Mouse (Mus musculus) fat pad, adult 2 months (tissue): ENCODE results near the gene Parvg.
"Not testable (repeated sequence)": the region's sequence is repeated elsewhere in the genome, so short reads cannot be mapped to it uniquely, and the experiment has no call there.

Experiments
- DNase-seq: peaks from one replicate; pipeline ENCODE4 v3.0.0-alpha.2; 2011; ENCODE audit warnings: low read depth, low spot score; ENCODE audit errors: extremely low read depth

The Parvg gene

DNA sequence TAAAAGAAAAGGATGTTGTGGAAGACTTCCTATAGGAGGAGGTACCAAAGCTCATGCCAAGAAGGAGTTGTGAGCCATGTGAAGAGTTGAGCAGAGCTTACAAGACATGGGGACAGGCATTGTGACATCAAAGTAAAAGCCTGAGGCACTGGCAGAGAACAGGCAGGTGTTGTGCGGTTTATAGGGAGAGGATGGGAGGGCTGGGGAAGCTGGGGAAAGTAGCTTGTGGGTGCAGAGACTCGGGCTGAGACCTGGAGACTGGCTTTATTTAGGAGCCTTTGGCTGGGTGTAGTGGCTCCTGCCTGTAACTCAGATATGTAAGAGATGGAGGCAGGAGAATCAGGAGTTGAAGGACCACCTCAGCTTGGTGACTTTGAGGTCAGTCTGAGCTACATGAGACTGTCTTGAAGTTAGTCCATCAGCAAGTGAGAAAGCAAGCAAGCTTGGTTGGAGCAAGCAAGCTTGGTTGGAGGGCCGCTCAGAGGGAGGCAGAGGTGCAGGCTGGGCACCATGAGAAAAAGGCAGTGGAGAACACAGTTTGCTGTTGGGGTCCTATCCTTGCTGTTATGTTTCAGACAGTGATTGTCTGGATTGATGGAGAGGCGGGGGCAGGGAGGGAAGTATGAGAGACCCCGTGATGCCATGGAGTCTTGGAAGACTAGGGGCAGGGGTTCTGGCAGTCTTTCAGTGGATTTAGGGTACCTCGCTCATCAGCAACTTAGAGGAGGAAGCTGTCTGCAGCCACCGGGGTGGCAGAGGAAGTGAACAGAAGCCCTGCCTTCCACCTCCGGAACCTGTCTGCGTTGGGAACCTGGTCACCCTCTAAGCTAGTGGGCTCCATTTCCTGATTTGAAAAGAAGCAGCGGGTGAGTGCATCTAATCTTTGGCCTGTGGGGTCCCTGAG, at the start of gene Parvg:
Gene Parvg, plus strand, starts transcription at position 61 of the 904 bp plus-strand sequence.
- no peak for DNase-seq

DNA sequence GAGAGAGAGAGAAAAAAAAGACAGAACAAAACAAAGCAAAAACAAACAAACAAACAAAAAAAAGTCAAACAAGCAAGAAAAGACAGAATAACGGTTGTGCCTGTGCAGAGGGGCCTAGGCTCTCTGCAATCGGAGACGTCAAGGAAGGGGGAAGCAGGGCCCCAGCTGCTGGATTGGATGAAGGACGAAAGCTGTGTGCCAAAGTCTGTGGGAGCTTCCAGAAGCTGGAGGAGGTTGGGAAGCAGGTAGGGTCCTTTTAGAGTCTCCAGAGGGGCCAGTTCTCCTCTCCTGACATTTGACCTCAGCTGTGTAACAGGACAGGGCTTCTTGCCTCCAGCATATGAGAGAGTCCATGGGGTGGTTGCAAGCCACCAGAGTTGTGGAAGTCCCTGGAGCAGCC, 47.8 kb upstream of the Parvg start:
- DNase-seq, result no peak

DNA sequence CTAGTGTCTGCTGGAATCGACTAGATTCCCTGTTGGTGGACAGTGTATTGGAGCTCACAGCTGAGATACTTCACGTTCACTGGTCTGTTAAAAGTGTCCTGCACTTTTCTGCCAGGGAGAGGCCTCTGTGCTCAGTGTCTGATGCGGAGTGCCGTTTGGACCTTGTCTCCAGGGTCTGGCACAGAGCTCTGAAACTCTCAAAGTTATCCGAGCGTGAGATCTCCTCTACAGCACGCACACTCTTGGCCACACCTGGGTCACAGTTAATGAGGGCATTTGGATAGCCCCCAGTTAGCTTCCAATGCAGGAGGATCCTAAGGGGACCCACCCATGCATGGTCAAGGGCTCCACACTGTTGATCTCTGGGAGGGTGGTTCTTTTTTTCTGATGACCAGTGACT, 45.7 kb upstream of the Parvg start:
- DNase-seq, result no peak

DNA sequence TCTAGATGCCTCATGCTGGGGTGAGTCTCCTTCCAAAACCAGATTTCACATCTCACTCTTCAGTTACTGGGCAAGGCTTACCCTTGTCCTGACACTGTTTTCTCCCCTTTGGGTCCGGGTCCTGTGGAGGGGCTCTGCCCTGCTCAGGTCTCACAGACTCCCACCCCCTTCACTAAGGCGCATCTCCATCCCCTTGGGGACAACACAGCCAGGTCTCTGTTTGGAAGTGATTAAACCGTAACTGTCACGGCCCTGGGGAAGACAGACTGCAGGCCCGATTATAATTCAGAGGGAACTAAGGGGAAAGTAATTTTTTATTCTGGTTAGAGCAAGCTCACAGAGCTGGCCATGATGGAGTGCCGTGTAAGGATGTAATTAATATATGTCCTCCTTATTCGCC, 45.2 kb upstream of the Parvg start:
- DNase-seq, result no peak

DNA sequence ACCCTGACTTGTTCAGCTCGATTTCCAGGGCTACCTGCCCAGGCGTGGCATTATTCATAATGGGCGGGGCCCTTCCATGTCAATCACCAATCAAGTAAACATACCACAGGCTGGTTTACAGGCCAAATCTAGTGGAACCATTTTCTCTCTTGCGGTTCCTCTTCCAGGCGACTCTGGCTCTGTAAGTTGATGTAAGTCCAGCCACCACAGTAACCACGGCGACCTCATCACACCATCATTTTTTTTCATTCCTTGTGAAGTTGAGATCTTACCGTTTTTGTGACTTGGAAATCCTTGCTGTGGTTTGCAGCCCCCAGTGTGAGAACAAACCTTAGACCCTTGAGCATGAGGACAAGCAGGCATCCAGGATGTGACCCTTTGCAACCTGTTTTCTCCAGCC, 43.5 kb upstream of the Parvg start:
- DNase-seq, result no peak

DNA sequence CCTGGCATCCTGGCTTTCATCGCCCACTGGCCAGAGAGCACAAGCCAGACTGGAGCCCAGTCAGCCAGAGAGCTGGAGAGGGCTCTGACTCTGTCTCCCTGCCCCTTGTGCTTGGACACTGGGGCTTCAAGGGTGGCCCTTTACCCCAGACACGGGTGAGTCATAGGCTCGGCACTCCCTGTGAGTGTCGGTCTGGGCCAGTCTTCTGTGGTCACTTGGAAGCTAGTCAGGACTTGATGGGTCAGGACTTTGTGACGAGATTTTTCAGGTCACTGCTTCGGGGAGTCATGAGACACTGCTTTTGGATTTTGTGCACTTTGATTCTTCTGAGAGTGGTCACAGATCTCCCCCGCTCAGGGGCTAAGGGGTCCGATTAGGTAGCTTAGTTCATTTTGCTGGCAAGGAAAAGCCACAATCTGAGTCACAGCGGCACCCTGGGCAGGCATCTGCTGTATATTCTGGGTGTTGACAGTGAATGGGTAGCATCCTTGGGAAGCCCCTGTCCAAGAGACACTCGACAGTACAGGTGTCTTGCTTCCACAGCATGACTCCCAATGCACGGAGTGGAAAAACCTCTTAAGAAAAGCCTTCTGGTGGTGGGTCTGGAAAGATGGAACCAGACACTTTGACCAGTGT, 43.0 kb upstream of the Parvg start:
- DNase-seq, result no peak

DNA sequence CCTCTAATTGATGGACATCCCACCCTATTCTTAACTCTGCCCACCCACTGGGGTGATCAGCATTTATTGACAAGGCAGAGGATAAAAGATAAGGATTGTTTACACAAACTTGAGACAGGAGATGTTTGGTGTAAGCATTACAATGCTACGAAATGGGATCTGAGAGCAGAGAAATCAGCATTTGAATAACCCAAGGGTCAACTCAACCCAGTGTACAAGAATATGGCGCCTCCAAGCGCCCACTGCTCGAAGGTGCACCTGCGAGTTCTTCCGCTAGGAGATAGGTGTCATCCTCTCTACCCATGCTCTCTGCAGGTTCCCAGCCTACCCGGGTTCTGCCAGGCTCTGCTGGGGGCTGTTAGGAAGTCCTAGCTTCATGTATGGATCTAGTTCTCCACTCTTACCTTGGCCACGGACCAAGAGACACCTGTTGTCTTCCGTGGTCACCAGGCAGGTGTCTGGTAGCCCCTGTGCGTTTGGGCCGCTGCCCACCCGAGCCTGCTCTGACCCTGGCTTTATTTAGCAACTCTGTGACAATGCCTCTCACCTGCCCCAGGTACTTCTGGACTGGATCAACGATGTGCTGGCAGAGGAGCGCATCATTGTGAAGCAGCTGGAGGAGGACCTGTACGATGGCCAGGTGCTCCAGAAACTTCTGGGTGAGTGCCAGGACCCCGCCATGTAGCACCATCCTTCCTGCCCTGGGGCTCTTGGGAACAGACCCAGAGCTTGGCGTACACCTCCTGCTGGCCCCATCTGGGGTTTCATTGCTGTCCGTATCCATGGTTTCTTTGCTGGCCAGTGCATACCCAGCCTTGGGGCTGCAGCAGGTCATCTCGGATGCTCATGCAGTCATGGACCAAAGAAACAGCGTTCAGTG, 41.4 kb upstream of the Parvg start:
- DNase-seq, result no peak

DNA sequence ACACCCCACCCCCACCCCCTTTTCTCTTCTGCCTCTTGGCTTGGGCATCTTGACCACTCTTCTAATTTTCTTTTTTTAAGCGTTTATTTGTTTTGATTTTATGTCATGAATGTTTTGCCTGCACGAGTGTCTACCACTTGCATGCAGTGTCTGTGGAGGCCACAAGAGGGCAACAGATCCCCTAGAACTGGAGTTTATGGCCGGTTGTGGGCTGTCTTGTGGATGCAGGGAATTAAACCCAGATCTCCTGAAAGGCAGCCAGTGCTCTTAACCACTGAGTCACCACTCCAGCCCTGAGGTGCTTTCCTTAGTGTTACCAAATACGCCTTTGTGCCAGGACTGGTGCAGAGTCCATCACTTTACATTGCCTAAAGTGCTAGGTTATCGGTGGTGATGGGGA, 39.8 kb upstream of the Parvg start:
- DNase-seq, result no peak

DNA sequence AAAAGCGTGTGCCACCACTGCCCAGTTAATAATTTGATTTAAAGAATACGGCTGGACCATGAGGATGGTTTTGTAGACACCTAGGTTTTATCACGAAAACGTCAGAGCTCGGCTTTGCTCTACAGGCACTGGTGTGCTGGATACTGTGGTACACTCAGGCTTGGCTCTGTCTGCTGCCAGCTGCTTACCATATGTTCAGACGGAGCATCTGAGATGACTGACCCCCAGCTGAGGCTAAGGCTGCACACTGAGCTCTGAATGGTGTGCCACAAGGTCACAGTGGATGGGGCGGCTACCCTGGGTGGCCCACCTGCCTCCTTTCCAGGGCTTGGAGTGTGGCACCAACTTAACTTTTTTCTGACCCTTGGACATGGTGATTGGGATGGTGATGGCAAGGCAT, 38.4 kb upstream of the Parvg start:
- DNase-seq, result no peak

DNA sequence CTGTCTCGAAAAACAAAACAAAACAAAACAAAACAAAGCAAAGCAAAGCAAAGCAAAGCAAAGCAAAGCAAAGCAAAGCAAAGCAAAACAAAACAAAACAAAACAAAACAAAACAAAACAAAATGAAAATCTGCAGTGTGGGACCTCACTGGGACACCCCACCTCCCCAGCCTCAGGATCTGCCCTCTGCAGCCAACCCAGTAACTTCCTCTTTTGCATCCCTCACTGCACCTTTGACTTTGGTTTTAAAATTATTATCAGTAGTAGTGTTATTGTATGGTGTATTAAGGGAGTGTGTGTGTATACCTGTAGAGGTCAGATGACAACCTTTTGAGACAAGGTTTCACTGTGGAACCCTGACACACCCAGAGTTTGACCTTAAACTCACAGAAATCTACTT, 34.9 kb upstream of the Parvg start:
- DNase-seq, result not testable (repeated sequence)

DNA sequence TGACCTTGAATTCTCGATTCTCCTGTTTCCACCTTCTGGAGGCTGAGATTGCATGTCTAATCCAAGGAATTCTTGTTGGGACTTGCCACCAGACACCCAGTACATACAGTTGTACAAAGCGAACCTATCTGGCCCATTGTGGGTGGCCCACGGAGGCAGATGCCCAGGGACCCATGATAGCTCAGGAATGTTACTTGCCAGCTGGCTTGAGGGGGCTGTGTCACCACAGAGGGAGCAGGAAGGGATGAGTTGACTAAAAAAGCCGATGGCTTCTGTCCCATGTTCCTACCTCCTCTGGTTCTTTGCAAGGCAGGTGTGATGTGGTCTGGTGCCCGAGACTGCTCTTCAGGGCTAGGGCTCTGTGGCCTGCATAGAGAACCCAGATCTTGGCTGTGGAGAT, 32.7 kb upstream of the Parvg start:
- no peak for DNase-seq

DNA sequence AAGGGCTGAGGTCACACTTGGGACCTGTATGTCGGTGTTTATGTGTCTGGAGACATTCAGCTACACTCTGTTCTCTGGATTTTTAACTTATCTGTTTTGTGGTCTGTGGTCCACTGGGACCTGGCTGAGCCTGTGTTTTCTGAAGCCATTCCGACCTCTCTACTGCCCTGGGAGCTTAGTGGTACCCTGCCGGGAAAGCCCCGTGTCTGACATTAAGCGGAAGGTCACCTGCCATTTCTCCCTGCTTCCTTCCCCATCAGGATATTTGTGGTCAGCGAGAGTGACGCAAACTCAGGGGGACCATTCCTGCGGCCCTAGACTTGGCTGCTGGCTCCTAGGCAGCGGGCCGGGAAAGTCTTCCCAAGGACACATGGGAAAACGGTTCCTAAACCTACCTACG, 30.2 kb upstream of the Parvg start:
- no peak for DNase-seq

DNA sequence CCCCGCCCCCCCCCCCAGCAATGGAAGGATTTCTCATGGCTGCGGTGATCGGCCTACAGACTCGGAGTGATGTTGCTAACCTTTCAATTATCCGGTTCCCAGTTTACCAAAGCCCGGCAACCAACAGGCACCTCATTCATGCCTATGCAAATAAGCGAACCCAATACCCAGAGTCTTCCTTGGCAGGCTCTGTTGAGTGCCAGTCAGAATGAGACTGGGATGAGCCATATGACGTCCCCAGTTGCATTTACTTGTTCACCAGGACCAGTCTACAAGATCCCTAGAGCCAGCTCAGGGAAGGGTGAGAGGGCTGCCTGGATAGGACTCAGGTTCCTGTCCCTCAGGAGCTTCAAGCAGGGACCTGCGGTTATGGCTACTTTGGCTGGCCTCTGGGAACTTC, 29.4 kb upstream of the Parvg start:
- no peak for DNase-seq

DNA sequence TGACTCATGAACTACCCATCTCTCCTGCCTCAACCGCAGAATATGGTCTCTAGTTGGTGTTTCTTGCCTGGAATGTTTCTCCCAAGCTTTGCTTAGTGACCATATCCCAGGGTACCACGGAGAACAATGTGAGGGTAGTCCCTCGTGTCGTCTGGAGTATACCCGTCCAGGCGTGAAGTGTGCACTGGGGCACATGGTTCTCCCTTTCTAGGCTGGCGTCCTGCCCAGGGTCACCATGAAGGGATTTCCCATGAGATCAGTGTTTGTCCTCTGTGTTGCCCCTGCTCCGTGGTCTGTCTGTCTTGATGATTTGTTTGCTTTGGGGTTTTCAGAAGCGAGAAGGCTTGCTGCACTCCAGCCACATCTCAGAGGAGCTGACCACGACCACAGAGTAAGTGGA, 28.6 kb upstream of the Parvg start:
- DNase-seq, result no peak

DNA sequence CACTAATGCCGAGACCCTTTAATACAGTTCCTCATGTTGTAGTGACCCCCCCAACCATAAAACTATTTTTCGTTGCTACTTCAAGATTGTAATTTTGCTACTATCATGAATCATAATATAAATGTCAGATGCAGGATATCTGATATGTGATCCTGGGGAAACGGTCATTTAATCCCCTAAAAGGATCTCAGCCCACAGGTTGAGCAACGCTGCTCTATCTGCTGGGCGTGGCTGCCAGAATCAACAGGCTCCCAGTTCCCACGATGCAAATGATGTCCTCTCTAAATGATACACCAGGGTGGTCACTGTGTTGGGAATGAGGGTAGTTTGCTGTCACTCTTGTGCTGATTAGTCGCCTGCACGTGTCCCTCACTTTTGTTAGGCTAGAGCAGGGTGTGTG, 26.4 kb upstream of the Parvg start:
- no peak for DNase-seq

DNA sequence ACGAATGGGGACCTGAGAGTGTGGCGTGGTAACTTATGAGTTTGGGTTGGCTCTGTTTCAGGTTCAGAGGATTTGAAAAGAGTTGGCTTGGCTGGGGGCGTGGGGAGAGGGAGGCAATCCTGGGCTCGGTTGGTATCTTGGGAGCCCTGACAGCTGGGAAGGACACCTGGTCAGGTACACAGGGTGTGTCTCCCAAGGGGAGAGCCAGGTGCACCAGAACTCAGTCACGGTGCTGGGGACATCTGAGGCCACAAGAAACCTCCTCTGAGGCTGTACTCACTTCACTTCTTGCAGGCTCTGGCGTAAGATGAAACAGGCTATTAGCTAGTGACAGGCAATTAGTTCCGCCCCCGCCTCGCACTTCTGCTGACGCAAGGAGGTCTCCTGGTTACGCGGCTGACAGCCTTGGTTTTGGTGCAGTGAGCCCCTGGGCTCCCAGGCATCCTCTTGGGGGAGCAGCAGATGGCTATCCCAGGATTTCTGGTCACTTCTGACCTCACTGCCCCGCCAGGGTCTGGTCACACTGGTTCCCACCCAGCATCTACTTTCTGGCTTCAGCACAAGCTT, 24.9 kb upstream of the Parvg start:
- peak; percentile 43 for DNase-seq

DNA sequence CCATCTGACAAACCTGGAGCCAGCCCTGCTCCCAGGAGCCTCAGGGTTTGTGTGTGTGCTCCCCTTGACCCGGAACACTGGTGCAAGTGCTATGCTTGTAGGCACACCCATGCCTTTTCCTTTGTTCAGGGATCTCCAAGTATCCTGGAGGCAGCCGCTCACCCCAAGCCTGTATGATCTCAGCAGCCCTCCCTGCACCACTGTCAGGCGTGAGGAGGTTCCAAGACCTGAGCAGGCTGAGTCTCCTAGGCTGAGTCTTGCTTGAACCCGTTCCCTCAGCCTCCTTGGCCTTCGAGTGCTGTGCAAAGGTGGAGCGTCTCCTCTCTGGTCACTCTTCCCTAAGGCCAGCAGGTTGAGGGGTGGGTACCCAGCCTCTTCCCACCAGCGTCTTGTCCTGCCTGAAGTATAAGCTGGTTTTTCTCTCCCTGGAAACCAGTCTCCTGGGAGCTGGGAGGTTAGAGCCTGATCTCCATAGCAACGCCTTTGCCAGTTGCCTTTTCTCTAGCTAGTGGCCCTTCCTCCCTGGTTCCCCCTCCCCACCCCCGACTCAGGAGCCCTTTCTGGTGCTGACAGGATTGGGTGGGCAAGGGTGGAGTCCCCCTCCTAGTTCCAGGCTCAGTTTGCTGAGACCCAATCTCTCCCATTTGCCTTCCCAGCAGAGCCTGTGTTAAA, 24.0 kb upstream of the Parvg start:
- no peak for DNase-seq

DNA sequence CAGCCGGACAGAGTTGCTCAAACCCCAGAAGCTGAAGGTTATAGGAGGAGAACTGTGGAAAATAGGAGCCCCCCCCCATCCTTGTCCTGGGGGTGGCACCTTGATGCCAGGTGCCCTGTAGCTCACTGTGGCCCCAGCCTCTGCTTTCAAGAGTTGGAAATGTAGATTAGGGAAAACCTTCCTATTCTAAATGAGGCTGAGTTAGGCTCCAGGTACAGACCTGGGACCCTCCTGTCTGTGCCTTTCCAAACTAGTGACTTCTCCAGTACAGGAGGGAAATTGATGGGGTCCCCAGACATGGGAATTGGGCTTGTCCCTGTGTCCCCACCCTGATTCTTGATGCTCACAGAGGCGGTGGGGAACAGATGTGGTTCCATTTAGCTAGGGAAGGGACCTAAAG, 23.2 kb upstream of the Parvg start:
- no peak for DNase-seq

DNA sequence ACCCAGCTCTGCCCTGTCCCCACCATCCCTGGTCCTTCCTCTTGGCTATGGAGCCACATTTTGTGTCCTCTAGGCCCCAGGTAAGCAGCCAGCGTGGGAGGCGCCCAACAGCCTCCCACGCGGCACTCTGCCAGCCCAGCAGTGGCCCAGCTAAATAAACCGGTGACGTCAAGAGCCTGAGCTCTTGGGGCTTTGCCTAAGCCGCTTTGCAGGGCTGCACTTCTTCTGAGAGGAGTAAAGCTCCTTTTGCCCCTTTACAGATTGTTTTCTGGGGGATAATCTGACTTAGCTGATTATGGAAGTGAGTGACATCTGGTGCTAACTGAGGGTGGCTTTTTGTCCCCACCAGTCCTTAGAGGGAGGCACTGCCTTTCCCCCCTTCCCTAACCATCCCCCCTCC, 22.8 kb upstream of the Parvg start:
- DNase-seq, result no peak

DNA sequence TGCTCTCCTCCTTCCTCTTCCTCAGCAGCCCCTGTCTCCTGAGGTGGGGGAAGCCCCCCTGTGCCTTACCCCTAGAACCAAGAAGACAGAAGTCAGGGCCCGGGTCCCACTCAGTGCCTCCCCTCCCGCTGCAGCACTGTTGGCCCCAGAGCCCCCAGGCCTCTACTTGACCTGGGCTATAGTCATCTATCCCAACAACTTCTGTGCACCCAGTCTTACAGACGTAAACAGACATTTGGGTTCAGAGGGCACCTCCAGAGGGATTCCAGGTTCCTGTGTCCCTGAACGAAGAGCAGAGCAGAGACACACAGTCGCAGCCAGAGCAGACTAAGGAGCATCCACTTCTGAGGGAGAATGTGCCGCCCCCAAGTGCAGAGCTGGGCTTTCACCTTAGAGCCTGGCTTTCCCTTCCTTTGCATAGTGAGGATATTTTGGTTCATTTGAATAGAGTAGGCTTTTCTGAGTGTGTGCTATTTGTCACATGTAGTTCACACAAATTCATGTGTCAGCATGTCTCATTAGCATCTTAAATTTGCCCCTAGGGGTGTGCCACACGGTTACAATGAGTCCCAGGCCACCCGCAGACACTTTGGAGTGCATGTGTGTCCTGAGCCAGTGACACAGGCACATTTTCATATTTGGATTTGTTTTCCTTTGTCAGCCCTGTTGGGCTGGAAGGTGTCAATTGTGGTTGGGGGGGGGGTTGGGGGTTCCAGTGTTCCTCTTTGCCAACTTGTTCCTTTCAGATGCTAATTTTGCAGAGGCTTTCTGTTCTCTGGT, 22.0 kb upstream of the Parvg start:
- no peak for DNase-seq
